ENCODE assay signal across 9 mouse cellular contexts in the genomic region with DNA sequence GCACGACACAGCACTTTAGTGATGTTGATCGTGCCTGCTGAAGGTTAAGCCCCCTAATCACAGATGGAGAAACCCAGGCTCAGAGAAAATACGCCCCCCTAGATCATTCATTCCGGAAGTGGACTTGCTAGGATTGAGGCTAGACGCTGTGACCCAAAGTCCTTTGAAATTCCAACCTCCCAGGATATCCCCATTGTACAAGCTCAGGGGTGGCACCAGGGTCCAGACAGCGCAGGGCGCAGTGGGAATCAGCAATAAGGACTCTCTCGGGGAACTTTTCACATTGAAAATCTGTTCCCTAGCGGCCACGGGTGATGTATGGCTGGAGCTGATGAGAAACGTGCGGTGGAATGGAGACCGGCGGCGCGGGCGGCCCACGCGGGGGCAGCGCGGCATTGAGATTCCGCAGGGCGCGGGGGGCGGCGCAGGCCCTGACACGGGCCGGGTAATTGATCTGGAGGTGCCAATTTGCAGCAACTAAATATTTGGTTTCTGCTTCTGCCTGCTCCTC. TPM values are rescaled to one million over a fixed set of nuclear protein-coding genes. Genes with fewer than 3 reads are reported as not detected.
DNase-seq lines count a peak whose midpoint lies in the region; ATAC-seq and TF ChIP-seq lines count a peak whose summit lies in the region.
"Had no signal": no experiment of that assay in that cellular context is flagged by ENCODE, and none has a peak within 500 bp of the region (broad histone marks: within the 10 kb centered on the region; RNA-seq: fewer than 3 reads in every experiment).

No protein-coding gene starts in this region.

- no peaks in the 10 kb centered on the region for H3K27me3 ChIP-seq in kidney, adult 2 months (replicated peaks; ENCODE audit: control insufficient read depth, insufficient read depth, low read length)
- H3K27me3 ChIP-seq in embryonic facial prominence, embryonic 13.5 days, result peaks cover 49% of the 10 kb centered on the region
- peaks cover 8% of the 10 kb centered on the region; the same call in 1 of the 2 replicates for H3K27me3 ChIP-seq in intestine, embryonic 14.5 days (replicated peaks; ENCODE audit: control insufficient read depth, insufficient read depth, low read length)
- H3K27me3 ChIP-seq in myocyte (ENCODE audit: control insufficient read depth, insufficient read depth, insufficient read length), result no peaks in the 10 kb centered on the region

- 15% methylated on average over 28 of the region's 28 CpGs for WGBS in kidney, adult 2 months
- WGBS in embryonic facial prominence, embryonic 13.5 days, result 4% methylated on average over 28 of the region's 28 CpGs
- WGBS in intestine, embryonic 14.5 days, result 9% methylated on average over 28 of the region's 28 CpGs

- no peak overlapping the region for H3ac ChIP-seq in myocyte (ENCODE audit: control insufficient read depth, insufficient read length)

- no peaks in the 10 kb centered on the region for H3K79me2 ChIP-seq in myocyte (ENCODE audit: control insufficient read depth, insufficient read depth)

- H3K9ac ChIP-seq in embryonic facial prominence, embryonic 13.5 days, result peak overlapping the region; percentile 69
- H3K9ac ChIP-seq in intestine, embryonic 14.5 days (ENCODE audit: low read length), result peak overlapping the region; percentile 35; the same call in 1 of the 2 replicates

- H3K4me1 ChIP-seq in kidney, adult 2 months (ENCODE audit: control insufficient read depth, insufficient read depth, low read length), result no peaks in the 10 kb centered on the region
- H3K4me1 ChIP-seq in embryonic facial prominence, embryonic 13.5 days, result peaks cover 23% of the 10 kb centered on the region
- H3K4me1 ChIP-seq in intestine, embryonic 14.5 days (replicated peaks; ENCODE audit: control insufficient read depth, insufficient read depth, low read length), result peaks cover 20% of the 10 kb centered on the region

- peak overlapping the region; percentile 28; the same call in 1 of the 2 replicates for H3K4me3 ChIP-seq in kidney, adult 2 months (ENCODE audit: insufficient read depth, low read depth, low read length)
- H3K4me3 ChIP-seq in embryonic facial prominence, embryonic 13.5 days, result peak overlapping the region; percentile 44
- H3K4me3 ChIP-seq in intestine, embryonic 14.5 days (ENCODE audit: low read depth, low read length), result peak overlapping the region; percentile 30
- no peak overlapping the region for H3K4me3 ChIP-seq in myocyte

- no peak for ATAC-seq in embryonic facial prominence, embryonic 13.5 days (ENCODE audit: insufficient number of reproducible peaks, insufficient read depth, low FRiP score, low TSS enrichment, low read depth)
- no peak for ATAC-seq in intestine, embryonic 14.5 days (replicated peaks; ENCODE audit: low FRiP score, low TSS enrichment, low read depth)

- DNase-seq in kidney, adult 2 months, result no peak
- DNase-seq in kidney, adult 8-10 months, result no peak
- DNase-seq in intestine, embryonic 14.5 days (ENCODE audit: low spot score), result peak; percentile 62
- DNase-seq in adrenal gland, postnatal 36 days, result no peak
- no peak for DNase-seq in urinary bladder, postnatal 4 days (ENCODE audit: low spot score in 2 of 2)
- no peak for DNase-seq in left cerebral cortex, adult 8-10 months (ENCODE audit: low spot score in 2 of 2)

- no peaks in the 10 kb centered on the region for H3K36me3 ChIP-seq in kidney, adult 2 months (ENCODE audit: control insufficient read depth, insufficient read depth, low read length)
- peaks cover 14% of the 10 kb centered on the region for H3K36me3 ChIP-seq in embryonic facial prominence, embryonic 13.5 days
- peaks cover 10% of the 10 kb centered on the region for H3K36me3 ChIP-seq in intestine, embryonic 14.5 days (ENCODE audit: control insufficient read depth, insufficient read depth, low read length)
- peaks cover 7% of the 10 kb centered on the region for H3K36me3 ChIP-seq in myocyte (ENCODE audit: control insufficient read depth, insufficient read depth)

- H3K27ac ChIP-seq in kidney, adult 2 months (ENCODE audit: insufficient read depth, low read depth, low read length), result no peak overlapping the region
- no peak overlapping the region for H3K27ac ChIP-seq in embryonic facial prominence, embryonic 13.5 days
- no peak overlapping the region for H3K27ac ChIP-seq in intestine, embryonic 14.5 days (ENCODE audit: low read depth)

- H3K9me3 ChIP-seq in embryonic facial prominence, embryonic 13.5 days, result no peaks in the 10 kb centered on the region
- no peaks in the 10 kb centered on the region for H3K9me3 ChIP-seq in intestine, embryonic 14.5 days (ENCODE audit: control insufficient read depth, low read length)

- TF ChIP-seq CTCF in kidney, adult 2 months (conservative IDR thresholded peaks at IDR 0.05; ENCODE audit: insufficient read depth, insufficient read length, low read depth, low read length), result no peak

- no peak for TF ChIP-seq POLR2A in kidney, adult 2 months (IDR thresholded peaks at IDR 0.05; ENCODE audit: low read depth, low read length)
- no peak for TF ChIP-seq POLR2A in myocyte (IDR thresholded peaks at IDR 0.05; ENCODE audit: insufficient read length, low read depth)

- peak overlapping the region; percentile 80 for H3K4me2 ChIP-seq in embryonic facial prominence, embryonic 13.5 days
- H3K4me2 ChIP-seq in intestine, embryonic 14.5 days (ENCODE audit: low read length), result peak overlapping the region; percentile 65
- peak overlapping the region; percentile 65 for H3K4me2 ChIP-seq in myocyte (ENCODE audit: low read depth)

TF ChIP-seq in myocyte, 11 proteins besides CTCF, POLR2A, EP300 and RAD21:
- no peak for TF ChIP-seq TCF12 (IDR thresholded peaks at IDR 0.05; ENCODE audit: insufficient read depth, poor library complexity, severe bottlenecking)

RNA-seq across cellular contexts. Expression of gene Nmt1, which starts 38.3 kb away (rescaled TPM):
- 45.3 and 49.7 TPM in 2 replicates for polyA plus RNA-seq in kidney, adult 2 months (2012; rRNA removed)
- polyA plus RNA-seq in embryonic facial prominence, embryonic 13.5 days (2015; fragmentation: Nextera tagmentation; extraction: Ambion mirVana), result 67.8 and 68.5 TPM in 2 replicates
- polyA plus RNA-seq in intestine, embryonic 14.5 days (2014; fragmentation: Nextera tagmentation; extraction: Ambion mirVana), result 69.3 and 69.7 TPM in 2 replicates
- 77.1 TPM for polyA plus RNA-seq in myocyte (2012; fragmentation: generic; extraction: Trizol)
- total RNA-seq in adrenal gland, postnatal 36 days (2021), result 100 to 1,000 TPM; 100 to 114 TPM
- 100 to 1,000 TPM; 124 to 149 (median 129) TPM for total RNA-seq in left cerebral cortex, adult 8-10 months (2022)

RNA-seq across cellular contexts. Expression of gene Dcakd, which starts 38.4 kb away (rescaled TPM):
- 49.5 and 51.3 TPM in 2 replicates for polyA plus RNA-seq in kidney, adult 2 months (2012; rRNA removed)
- polyA plus RNA-seq in embryonic facial prominence, embryonic 13.5 days (2015; fragmentation: Nextera tagmentation; extraction: Ambion mirVana), result 189 and 192 TPM in 2 replicates
- 164 and 183 TPM in 2 replicates for polyA plus RNA-seq in intestine, embryonic 14.5 days (2014; fragmentation: Nextera tagmentation; extraction: Ambion mirVana)
- 199 TPM for polyA plus RNA-seq in myocyte (2012; fragmentation: generic; extraction: Trizol)
- total RNA-seq in adrenal gland, postnatal 36 days (2021), result 10 to 100 TPM; 65.4 to 66.8 TPM
- 10 to 100 TPM; 36.7 to 45.3 (median 40.8) TPM for total RNA-seq in left cerebral cortex, adult 8-10 months (2022)

RNA-seq across cellular contexts. Expression of gene C1ql1, which starts 43.2 kb away (rescaled TPM):
- 0.38 and 0.39 TPM in 2 replicates for polyA plus RNA-seq in kidney, adult 2 months (2012; rRNA removed)
- polyA plus RNA-seq in embryonic facial prominence, embryonic 13.5 days (2015; fragmentation: Nextera tagmentation; extraction: Ambion mirVana), result 3.4 TPM in 2 replicates
- polyA plus RNA-seq in intestine, embryonic 14.5 days (2014; fragmentation: Nextera tagmentation; extraction: Ambion mirVana), result 8.2 and 9.0 TPM in 2 replicates
- polyA plus RNA-seq in myocyte (2012; fragmentation: generic; extraction: Trizol), result 0.74 TPM
- 10 to 100 TPM; 32.8 to 40.4 TPM for total RNA-seq in adrenal gland, postnatal 36 days (2021)
- 10 to 100 TPM; 12.9 to 18.8 (median 15.5) TPM for total RNA-seq in left cerebral cortex, adult 8-10 months (2022)
- total RNA-seq: MEL had no signal
